Mouse (Mus musculus) liver, adult 2 months (tissue): ENCODE measurements at regions not wholly inside any gene's neighbourhood (a gene's known extent, or its start where the extent isn't known, plus 50 kb on each side); places are given as distances from the start of the nearest gene placed in this dataset.

Source experiments
- CTCF ChIP-seq: fragments of 200-500 bp; IDR thresholded peaks from 2 replicates; pipeline ENCODE4 v1.5.1; 2011; ENCODE audit warnings: low read depth, low read length, control low read depth
- POLR2A ChIP-seq: fragments of 200-500 bp; IDR thresholded peaks from 2 replicates; pipeline ENCODE4 v1.6.1; 2011; ENCODE audit warnings: low read length, control low read depth; ENCODE audit not compliant: insufficient read depth; ENCODE audit errors: extremely low read depth

DNA sequence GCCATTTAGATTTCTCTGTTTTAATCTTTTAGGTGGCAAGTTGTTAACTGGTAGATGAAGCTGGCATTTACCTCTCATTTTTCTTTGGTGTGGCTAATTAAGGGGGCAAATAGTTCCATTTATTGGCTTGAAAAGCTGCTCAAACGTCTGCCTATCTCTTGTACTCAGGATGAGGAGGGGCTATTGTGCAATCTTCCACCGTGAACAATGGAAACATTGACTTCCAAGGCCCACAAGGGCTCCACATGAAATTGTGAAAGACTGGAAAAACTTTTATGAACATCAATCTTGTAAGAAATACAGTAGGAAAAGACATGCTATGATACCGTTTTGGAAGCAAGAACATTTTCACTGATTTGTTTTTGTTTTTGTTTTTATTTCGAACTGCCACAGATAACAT is 541.6 kb upstream of the Atp2b1 start:
- no peak for TF ChIP-seq POLR2A
- no peak for TF ChIP-seq CTCF
